Mouse (Mus musculus): ENCODE measurements at regions not wholly inside any gene's neighbourhood (a gene's known extent, or its start where the extent isn't known, plus 50 kb on each side); places are given as distances from the start of the nearest gene placed in this dataset.
"Not testable (repeated sequence)": the region's sequence is repeated elsewhere in the genome, so short reads cannot be mapped to it uniquely, and the experiment has no call there.

- no peak for DNase-seq
These were observed 219.7 kb downstream of the Matn1 start for GRCm38 (mm10) chr4:131163782-131164315.

DNA sequence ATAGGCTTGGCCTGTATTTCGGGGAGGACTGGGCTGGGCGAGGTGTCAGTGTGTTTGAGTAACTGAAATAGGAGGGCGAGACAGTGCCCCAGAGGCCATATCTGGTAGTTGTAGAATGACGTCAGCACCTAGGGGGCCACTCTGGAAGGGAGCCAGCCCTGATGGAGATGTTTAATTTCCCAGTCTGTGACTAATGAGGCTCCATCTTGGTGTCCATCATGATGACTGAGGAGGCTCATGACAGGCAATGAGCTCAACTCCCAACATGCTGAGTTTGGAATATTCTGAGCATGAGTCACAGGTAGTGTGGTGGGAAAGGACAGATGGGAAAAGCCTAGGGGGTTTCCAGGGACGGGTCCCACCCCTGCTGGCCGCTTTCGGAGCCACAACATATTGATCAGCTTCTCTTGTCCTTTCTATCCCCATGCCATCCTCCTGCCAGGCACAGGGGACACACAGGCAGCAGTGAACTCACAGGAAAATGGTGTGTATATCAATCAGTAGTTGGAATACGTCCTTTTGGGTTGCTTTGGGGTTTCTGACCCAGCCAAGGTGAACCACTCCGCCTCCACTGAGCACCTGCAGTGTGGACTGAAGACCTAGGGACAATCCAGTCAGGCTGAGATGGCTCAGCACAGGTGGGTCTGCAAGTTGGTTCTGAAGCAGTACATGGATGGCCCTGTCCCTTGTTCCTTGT lies 222.5 kb downstream of the Matn1 start:
- no peak for DNase-seq

- DNase-seq = no peak
These were observed 223.7 kb downstream of the Matn1 start for GRCm38 (mm10) chr4:131167921-131168320.

GRCm38 (mm10) chr4:131173783-131174460 lies 229.7 kb downstream of the Matn1 start:
- DNase-seq = no peak

DNA sequence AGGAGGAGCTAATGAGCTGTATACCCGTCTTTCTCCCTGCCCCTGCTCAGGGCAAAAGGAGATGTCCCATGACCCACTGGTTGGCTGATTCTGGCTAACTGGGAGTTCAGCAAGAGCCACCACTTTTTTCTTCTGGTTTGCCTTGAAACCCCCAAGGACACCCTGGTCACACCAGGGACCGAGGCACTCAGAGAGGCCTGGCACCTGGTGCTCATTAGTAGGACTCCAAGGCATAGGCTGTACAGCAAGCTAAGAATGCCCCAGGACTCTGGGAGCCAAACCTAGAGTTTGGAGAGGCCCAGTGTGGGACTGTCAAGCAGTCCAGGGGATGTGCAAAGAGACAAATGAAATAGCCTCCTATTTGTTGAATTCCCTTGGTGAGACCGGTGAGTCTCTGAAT lies 232.5 kb downstream of the Matn1 start:
- DNase-seq = no peak

- no peak for DNase-seq
These were observed 233.7 kb downstream of the Matn1 start for GRCm38 (mm10) chr4:131177889-131178288.

GRCm38 (mm10) chr4:131178642-131179041 lies 234.5 kb downstream of the Matn1 start:
- DNase-seq = not testable (repeated sequence)

GRCm38 (mm10) chr4:131188066-131188465 lies 243.9 kb downstream of the Matn1 start:
- DNase-seq = no peak

DNA sequence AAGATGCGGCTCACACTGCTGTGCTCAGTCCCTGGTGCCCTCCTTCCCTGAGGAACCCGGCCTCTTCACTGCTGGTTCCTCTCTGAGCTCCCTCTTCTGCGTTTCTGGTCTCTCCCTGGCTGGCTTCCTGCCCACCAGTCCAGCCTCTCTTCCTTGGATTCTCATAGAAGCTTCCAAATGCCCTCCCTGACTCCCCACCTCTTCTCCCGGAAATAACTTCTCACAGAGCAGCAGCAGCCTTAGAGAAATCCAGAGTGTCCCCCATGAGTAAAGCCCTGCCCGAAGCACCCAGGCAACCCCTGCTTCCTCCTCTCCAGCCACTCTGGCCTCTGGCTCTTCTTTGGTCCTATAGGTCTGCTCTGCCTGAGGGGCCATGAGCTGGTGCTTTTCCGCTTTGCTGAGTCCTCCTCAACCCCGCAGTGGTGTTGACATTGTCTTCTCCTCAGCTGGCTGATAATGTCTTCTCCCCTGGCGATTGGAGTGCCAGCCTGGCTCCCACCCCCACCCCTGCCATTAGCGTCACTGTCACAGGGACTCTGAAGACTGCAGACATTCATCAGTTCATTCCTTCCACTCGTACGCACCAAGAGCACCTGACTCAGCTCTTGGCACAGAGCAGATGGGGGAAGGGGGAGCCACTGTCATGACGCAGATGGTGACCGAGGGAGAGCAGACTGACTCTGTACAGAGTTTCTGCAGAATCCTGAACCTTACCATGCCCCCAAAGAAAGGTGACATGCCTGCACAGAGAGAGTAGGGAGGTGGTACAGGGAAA lies 247.1 kb downstream of the Matn1 start:
- no peak for DNase-seq

DNA sequence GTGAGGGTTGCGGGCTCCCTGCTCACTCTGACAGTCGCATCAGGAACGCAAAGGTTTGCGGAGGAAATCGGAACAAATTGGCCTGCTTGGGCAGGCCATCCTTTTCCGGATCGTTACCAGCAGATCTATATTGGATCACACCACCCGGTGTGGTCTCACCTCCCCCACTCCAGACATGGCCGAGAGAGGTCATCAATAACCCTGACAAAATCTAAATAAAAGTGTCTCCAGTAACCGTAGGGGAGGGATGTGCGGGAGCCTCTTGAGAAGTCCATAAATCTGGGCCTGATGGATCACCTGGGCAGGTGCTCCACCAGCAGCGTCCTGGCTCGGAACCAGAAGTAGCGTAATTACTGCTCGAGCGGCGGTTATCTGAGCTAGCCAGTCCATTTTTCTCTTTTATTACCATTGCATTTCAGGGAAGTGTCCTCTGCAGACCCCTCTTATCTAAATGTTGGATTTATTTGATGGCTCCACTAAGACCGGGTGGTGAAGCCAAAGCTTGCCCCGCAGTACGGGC lies 249.8 kb downstream of the Matn1 start:
- no peak for DNase-seq

- no peak for DNase-seq
These were observed 252.0 kb downstream of the Matn1 start for GRCm38 (mm10) chr4:131196147-131196546.

DNA sequence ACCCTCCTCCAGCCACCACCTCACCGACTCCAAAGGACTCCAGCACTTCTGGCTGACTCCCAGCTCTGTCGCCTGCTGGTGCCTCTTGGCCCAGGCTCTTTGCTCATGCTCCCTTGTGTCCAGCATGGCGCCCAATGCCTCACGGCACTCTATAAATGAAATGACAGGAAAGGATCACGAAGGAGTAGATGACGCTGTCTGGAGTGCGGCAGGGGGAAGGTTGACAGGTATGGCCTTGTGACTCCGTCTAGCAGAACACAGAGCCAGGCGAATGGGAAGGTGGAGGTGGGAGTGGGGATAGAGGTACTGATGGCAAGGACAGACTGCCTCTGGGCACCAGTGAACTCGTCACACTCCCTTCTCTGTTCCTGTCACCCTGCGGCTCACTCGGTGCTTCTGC lies 259.5 kb downstream of the Matn1 start:
- no peak for DNase-seq

- no peak for DNase-seq
These were observed 260.5 kb downstream of the Matn1 start for GRCm38 (mm10) chr4:131204722-131205121.

DNA sequence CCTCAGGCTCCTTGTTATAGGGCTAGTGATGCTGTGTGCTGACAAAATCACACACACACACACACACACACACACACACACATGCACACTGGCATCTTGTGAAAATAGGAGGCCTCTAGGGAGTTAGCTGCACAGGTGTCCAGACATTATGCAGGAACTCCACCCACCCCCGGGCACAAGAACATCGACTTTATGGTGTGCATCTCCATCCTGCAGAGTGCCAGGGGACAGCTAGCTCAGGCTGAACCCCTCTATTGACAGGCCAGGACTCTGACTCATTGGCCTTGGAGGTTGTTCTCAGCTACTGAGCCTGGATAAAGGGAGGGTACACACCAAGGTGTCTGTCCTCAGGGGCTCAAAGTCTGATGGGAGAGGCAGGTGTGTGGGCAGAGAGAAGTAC lies 260.9 kb downstream of the Matn1 start:
- DNase-seq = no peak

GRCm38 (mm10) chr4:131205685-131206084 lies 261.5 kb downstream of the Matn1 start:
- no peak for DNase-seq

DNA sequence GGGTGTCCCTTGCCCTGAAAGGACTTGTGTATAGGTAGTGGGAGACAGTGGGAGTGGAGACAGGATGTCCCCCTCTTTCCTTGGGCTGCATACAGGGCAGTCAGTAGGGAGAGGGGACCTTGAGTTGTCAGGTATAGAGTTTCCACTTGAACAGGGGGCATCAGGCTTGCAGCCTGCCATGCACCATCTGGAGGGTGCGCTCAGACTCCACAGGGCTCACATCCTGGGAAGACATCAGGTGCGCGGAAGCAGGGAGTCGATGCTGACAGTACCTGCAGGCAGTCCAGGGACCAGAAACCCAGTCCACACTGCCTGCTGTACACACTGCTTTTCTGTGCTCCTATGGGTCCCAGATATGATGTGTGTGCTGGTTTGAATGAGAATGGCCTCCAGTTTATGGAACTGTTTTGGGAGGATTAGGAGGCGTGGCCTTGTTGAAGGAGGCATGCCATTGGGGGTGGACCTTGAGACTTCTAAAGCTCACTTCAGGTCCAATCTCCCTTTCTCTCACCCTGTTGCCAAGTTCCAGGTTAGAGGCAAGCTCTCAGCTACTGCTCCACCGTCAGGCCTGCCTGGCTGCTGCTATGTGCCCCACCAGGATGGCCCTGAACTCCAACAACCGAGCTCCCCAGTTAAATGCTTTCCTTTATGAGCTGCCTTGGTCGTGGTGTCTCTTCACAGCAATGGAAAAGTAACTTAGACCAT lies 262.1 kb downstream of the Matn1 start:
- DNase-seq = no peak

DNA sequence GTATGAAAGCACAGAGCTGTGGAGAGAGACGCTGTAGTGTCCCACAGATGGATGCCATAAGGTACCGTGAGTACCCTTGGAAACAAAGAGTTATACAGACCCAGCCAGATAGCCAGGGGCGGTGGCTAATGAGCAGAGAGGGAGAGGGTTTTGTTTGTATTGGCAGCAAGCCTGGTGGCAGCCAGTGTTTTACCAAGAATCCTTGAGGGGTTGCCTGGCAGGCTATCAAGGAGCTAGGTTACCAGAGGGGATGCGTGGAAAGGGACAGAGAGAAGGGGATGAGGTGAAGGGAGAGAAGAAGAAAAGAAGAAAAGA lies 262.7 kb downstream of the Matn1 start:
- no peak for DNase-seq

DNA sequence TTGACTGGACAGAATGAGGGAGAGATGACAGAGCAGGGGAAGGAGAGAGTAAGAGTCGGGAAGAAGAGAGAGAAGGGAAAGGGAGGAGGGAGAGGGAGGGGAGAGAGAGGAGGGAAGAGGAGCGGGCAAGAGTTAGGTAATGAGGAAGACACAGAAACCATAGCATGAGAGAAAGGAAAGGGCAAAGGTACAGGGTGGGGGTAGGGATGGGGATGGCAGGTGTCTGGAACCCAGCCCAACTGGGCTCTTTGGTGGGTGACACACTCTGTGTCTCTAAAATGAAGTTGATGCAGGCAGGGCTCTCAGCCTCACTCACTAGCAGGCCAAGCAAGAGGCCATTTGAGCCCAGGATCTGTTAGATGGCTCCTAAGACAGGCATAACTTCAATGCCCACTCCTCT lies 263.1 kb downstream of the Matn1 start:
- DNase-seq = no peak

GRCm38 (mm10) chr4:131208166-131208565 lies 264.0 kb downstream of the Matn1 start:
- no peak for DNase-seq

DNA sequence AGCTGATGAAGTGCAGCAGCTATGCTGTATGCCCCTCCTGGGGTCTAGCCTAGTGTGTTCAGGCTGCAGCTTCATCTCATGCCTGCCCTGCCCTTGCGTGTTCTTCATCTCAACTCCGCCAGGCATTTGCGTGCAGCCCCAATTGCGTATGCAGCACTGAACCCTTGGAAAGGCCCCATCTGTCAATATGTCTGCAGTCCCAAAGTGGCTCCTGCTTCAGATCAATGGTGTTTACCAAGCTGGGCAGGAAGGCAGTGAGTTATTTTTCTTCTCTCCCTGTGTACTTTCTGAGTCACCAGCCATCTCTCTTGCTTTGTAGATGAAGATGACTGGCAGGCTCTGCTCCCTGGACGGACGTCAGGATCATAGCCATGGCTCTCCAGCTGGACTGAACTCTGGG lies 264.5 kb downstream of the Matn1 start:
- DNase-seq = no peak

DNA sequence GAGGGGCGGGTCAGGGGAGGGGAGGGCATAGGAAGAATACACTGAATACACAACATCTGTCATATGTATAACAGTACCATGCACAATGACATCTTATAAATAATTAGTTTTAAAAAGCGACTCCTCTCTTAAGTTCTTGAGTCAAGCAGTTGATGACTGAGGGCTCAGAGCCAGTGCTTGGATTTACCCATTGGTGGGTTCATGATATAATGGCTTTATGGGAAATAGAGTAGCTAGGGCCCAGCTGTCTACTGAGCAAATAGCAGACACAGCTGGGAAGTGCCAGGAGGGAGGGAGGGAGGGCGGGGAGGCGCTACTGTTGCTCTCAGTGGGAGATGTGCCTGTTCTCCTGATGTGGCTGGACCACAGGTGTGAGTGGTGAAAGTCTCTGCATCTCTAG lies 268.5 kb downstream of the Matn1 start:
- DNase-seq = no peak

GRCm38 (mm10) chr4:131215682-131216081 lies 271.5 kb downstream of the Matn1 start:
- no peak for DNase-seq

- DNase-seq = no peak
These were observed 272.2 kb downstream of the Matn1 start for GRCm38 (mm10) chr4:131216361-131216760.
